Mouse (Mus musculus) liver, embryonic 14.5 days (tissue): Measurements from ENCODE around the gene Mboat2.

Experiments used
- CTCF ChIP-seq: IDR thresholded peaks from 2 replicates; pipeline ENCODE4 v1.5.1; 2016; ENCODE audit warnings: antibody characterized with exemption, low read depth, control low read depth
- EP300 ChIP-seq: IDR thresholded peaks from 2 replicates; pipeline ENCODE4 v1.6.1; 2016; ENCODE audit warnings: antibody characterized with exemption, low read depth

DNA sequence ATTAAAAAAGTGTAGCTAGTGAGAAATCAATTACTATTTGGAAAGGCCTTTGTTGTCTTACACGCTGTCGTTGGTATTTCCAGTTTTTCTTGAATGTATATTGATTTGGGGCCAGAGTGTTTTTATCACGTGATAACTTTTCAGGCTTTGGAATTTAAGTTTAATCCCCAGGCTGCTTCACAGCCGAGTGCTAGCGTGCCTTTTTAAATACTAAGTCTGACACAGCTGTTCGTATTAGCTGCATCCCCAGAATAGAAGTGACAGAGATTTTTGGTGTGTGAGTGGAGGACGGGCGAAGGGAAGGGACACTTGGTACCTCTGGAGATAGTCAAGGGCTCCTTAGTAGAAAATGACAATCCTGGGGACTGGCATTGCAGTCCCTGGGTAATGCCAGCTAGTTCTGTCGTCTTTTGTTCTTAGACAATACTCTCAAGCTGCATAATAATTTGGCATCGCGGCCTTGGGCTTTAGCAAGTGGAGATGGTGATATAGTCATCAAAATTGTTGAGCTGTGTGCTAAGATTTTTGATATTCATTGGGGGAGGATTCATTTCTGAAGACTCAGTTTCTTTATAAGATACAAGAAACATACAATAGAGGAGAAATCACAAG lies 11.7 kb downstream of the Mboat2 start:
- TF ChIP-seq CTCF: no peak
- no peak for TF ChIP-seq EP300
